7 mouse cellular contexts compared by ENCODE assay signal in genomic region chr13:28957765-28958164, GRCm38 (mm10). TPM values are rescaled to one million over a fixed set of nuclear protein-coding genes. Genes with fewer than 3 reads are reported as not detected.
DNase-seq lines count a peak whose midpoint lies in the region; ATAC-seq lines count a peak whose summit lies in the region.

No protein-coding gene starts in this region.

- H3K27me3 ChIP-seq in intestine, embryonic 16.5 days (replicated peaks; ENCODE audit: control insufficient read depth, insufficient read depth, low read length), result no peaks in the 10 kb centered on the region
- H3K27me3 ChIP-seq in limb, embryonic 11.5 days (ENCODE audit: control insufficient read depth, insufficient read depth, low read length), result no peaks in the 10 kb centered on the region
- H3K27me3 ChIP-seq in midbrain, embryonic 13.5 days, result no peaks in the 10 kb centered on the region

- peak overlapping the region; percentile 67 for H3K4me3 ChIP-seq in intestine, embryonic 16.5 days (ENCODE audit: low read length)
- H3K4me3 ChIP-seq in limb, embryonic 11.5 days (ENCODE audit: low read depth, low read length), result peak overlapping the region; percentile 43
- H3K4me3 ChIP-seq in midbrain, embryonic 13.5 days (replicated peaks), result peak overlapping the region; percentile 58

- ATAC-seq in intestine, embryonic 16.5 days, result peak; percentile 47
- 0 out of 2 replicates have a peak, but pooled peaks have one; percentile 8 for ATAC-seq in limb, embryonic 11.5 days (ENCODE audit: insufficient number of reproducible peaks, low FRiP score, low TSS enrichment, low read depth)
- ATAC-seq in midbrain, embryonic 13.5 days, result peak; percentile 41

- H3K4me1 ChIP-seq in intestine, embryonic 16.5 days (ENCODE audit: control insufficient read depth, insufficient read depth, low read length), result 0 out of 2 replicates have a peak, but pooled peaks cover 3% of the 10 kb centered on the region
- H3K4me1 ChIP-seq in limb, embryonic 11.5 days (ENCODE audit: control insufficient read depth, insufficient read depth, low read length), result peaks cover 10% of the 10 kb centered on the region; the same call in 1 of the 2 replicates
- H3K4me1 ChIP-seq in midbrain, embryonic 13.5 days (replicated peaks), result peaks cover 30% of the 10 kb centered on the region

- H3K9me3 ChIP-seq in intestine, embryonic 16.5 days (ENCODE audit: control insufficient read depth, low read length), result no peaks in the 10 kb centered on the region
- no peaks in the 10 kb centered on the region for H3K9me3 ChIP-seq in limb, embryonic 11.5 days (ENCODE audit: control insufficient read depth, low read length)
- H3K9me3 ChIP-seq in midbrain, embryonic 13.5 days, result no peaks in the 10 kb centered on the region

- H3K27ac ChIP-seq in intestine, embryonic 16.5 days (ENCODE audit: low read length), result peak overlapping the region; percentile 95
- H3K27ac ChIP-seq in limb, embryonic 11.5 days (replicated peaks; ENCODE audit: low read depth, low read length), result peak overlapping the region; percentile 89
- H3K27ac ChIP-seq in midbrain, embryonic 13.5 days, result peak overlapping the region; percentile 96

- DNase-seq in adrenal gland, adult 8-10 months, result peak; percentile 91
- DNase-seq in embryo, embryonic 10.5 days (ENCODE audit: low spot score), result peak; percentile 95
- DNase-seq in gastrocnemius, postnatal 25 days, result peak; percentile 89
- peak; percentile 96 for DNase-seq in limb, embryonic 11.5 days (ENCODE audit: low spot score)
- DNase-seq in spleen, adult 12 weeks (ENCODE audit: low spot score), result peak; percentile 72

- H3K9ac ChIP-seq in intestine, embryonic 16.5 days (ENCODE audit: low read depth, low read length), result peak overlapping the region; percentile 78
- H3K9ac ChIP-seq in limb, embryonic 11.5 days (ENCODE audit: low read length), result peak overlapping the region; percentile 59; the same call in 1 of the 2 replicates
- H3K9ac ChIP-seq in midbrain, embryonic 13.5 days (replicated peaks), result peak overlapping the region; percentile 81

- 2% methylated on average over 16 of the region's 16 CpGs for WGBS in intestine, embryonic 16.5 days
- 4% methylated on average over 16 of the region's 16 CpGs for WGBS in limb, embryonic 11.5 days
- WGBS in midbrain, embryonic 13.5 days, result 2% methylated on average over 16 of the region's 16 CpGs

- H3K4me2 ChIP-seq in intestine, embryonic 16.5 days (ENCODE audit: low read depth, low read length), result peak overlapping the region; percentile 97
- peak overlapping the region; percentile 97 for H3K4me2 ChIP-seq in limb, embryonic 11.5 days (ENCODE audit: low read depth, severe bottlenecking)
- H3K4me2 ChIP-seq in midbrain, embryonic 13.5 days (replicated peaks), result peak overlapping the region; percentile 88

- no peaks in the 10 kb centered on the region for H3K36me3 ChIP-seq in intestine, embryonic 16.5 days (ENCODE audit: control insufficient read depth, insufficient read depth, low read length)
- no peaks in the 10 kb centered on the region for H3K36me3 ChIP-seq in limb, embryonic 11.5 days (ENCODE audit: control insufficient read depth, insufficient read depth, low read length)
- no peaks in the 10 kb centered on the region for H3K36me3 ChIP-seq in midbrain, embryonic 13.5 days

RNA-seq across cellular contexts. Expression of gene Sox4, which starts 4.3 kb away (rescaled TPM):
- total RNA-seq in adrenal gland, adult 8-10 months (2022), result 10 to 100 TPM; 21.8 to 31.1 (median 26.7) TPM
- 1 to 10 TPM; 4.8 to 5.3 TPM for total RNA-seq in gastrocnemius, postnatal 25 days (2021)
- 7.8 and 13.6 TPM in 2 replicates for polyA plus RNA-seq in intestine, embryonic 16.5 days (2015; fragmentation: Nextera tagmentation; extraction: Ambion mirVana)
- 114 and 117 TPM in 2 replicates for polyA plus RNA-seq in limb, embryonic 11.5 days (2014; fragmentation: Nextera tagmentation; extraction: Ambion mirVana)
- polyA plus RNA-seq in midbrain, embryonic 13.5 days (2015; fragmentation: Nextera tagmentation; extraction: Ambion mirVana), result 193 and 239 TPM in 2 replicates

Comparison
In these comparisons a context has a peak if more than half of its experiments do, and no peak if none do; other contexts are left out.
1. Peak in every context shown above with its lines: DNase-seq, ATAC-seq, H3K4me3 ChIP-seq and H3K27ac ChIP-seq.